Mouse (Mus musculus) heart, postnatal 0 days (tissue): ENCODE measurements at regions not wholly inside any gene's neighbourhood (a gene's known extent, or its start where the extent isn't known, plus 50 kb on each side); places are given as distances from the start of the nearest gene placed in this dataset.

Experiments used
- CTCF ChIP-seq: IDR thresholded peaks from 2 replicates; pipeline ENCODE4 v1.5.1; 2016; ENCODE audit warnings: antibody characterized with exemption, control low read depth, low read depth
- EP300 ChIP-seq: IDR thresholded peaks from 2 replicates; pipeline ENCODE4 v1.6.1; 2016; ENCODE audit warnings: antibody characterized with exemption, low read depth

- TF ChIP-seq EP300 (no peak), CTCF (no peak)
Observed at GRCm38 (mm10) chr5:43105528-43105927, 127.4 kb upstream of the Cpeb2 start.
